Mouse (Mus musculus) hindbrain, embryonic 12.5 days (tissue): ENCODE data around the gene Ulk4. TPM values are rescaled to one million over a fixed set of nuclear protein-coding genes. Genes with fewer than 3 reads are reported as not detected.

Experiments used
- ATAC-seq: fragments of 200-750 bp; cut with Nextera tagmentation; 2 replicates; pipeline ENCODE4 v1.8.0; 2017; ENCODE audit warnings: moderate TSS enrichment; ENCODE audit not compliant: low FRiP score
- H3K27ac ChIP-seq: fragments of 300-500 bp; sonication (generic); 2 replicates; pipeline ENCODE4 v1.5.1; 2016; ENCODE audit warnings: mild to moderate bottlenecking
- H3K27me3 ChIP-seq: fragments of 300-500 bp; sonication (generic); 2 replicates; pipeline ENCODE4 v1.6.1; 2016; ENCODE audit warnings: mild to moderate bottlenecking
- H3K36me3 ChIP-seq: fragments of 300-500 bp; sonication (generic); 2 replicates; pipeline ENCODE4 v1.6.1; 2016; ENCODE audit warnings: mild to moderate bottlenecking
- H3K4me1 ChIP-seq: fragments of 300-500 bp; sonication (generic); 2 replicates; pipeline ENCODE4 v1.6.1; 2016
- H3K4me2 ChIP-seq: fragments of 300-500 bp; sonication (generic); replicated peaks from 2 replicates; pipeline ENCODE4 v1.6.1; 2016; ENCODE audit warnings: mild to moderate bottlenecking
- H3K4me3 ChIP-seq: fragments of 300-500 bp; sonication (generic); 2 replicates; pipeline ENCODE4 v1.5.1; 2016; ENCODE audit warnings: mild to moderate bottlenecking
- H3K9ac ChIP-seq: fragments of 300-500 bp; sonication (generic); 2 replicates; pipeline ENCODE4 v1.6.1; 2016; ENCODE audit warnings: mild to moderate bottlenecking, moderate library complexity
- H3K9me3 ChIP-seq: fragments of 300-500 bp; sonication (generic); replicated peaks from 2 replicates; pipeline ENCODE4 v1.6.1; 2016; ENCODE audit warnings: mild to moderate bottlenecking
- WGBS: fragments of 180-500 bp; shearing (Covaris S2); methylation state at CpG from one replicate; pipeline ENCODE4 v1.1.7; 2016; 5-methylcytosine and 5-hydroxymethylcytosine counted together
- polyA plus RNA-seq: library from polyadenylated mRNA; unstranded; fragments of >200 nt; fragmentation: Nextera tagmentation; extraction: Ambion mirVana; gene quantifications from 2 replicates; pipeline ENCODE4 v1.2.1, GENCODE M21; 2016

Gene Ulk4
- polyA plus RNA-seq, 1 experiment from 2014 or later: 164 TPM

- no peak overlapping the region for H3K27ac ChIP-seq
- H3K36me3 ChIP-seq: no peaks in the 10 kb centered on the region
- H3K27me3 ChIP-seq: no peaks in the 10 kb centered on the region
- no peak overlapping the region for H3K4me2 ChIP-seq
- peaks cover 20% of the 10 kb centered on the region for H3K4me1 ChIP-seq
- H3K9me3 ChIP-seq: no peaks in the 10 kb centered on the region
- H3K9ac ChIP-seq: no peak overlapping the region
- WGBS: 69% methylated on average over 11 of the region's 11 CpGs
- ATAC-seq: no peak
- no peak overlapping the region for H3K4me3 ChIP-seq
Measured at GRCm38 (mm10) chr9:121015810-121016502, 261.0 kb downstream of the Ulk4 start.

GRCm38 (mm10) chr9:121011540-121011939, 265.5 kb downstream of the Ulk4 start:
- H3K4me2 ChIP-seq: no peak overlapping the region
- H3K27me3 ChIP-seq: no peaks in the 10 kb centered on the region
- no peaks in the 10 kb centered on the region for H3K9me3 ChIP-seq
- WGBS: 49% methylated on average over 4 of the region's 4 CpGs
- no peak overlapping the region for H3K4me3 ChIP-seq
- peaks cover 17% of the 10 kb centered on the region for H3K4me1 ChIP-seq
- no peaks in the 10 kb centered on the region for H3K36me3 ChIP-seq
- ATAC-seq: no peak
- no peak overlapping the region for H3K27ac ChIP-seq
- H3K9ac ChIP-seq: no peak overlapping the region

GRCm38 (mm10) chr9:121010544-121010943, 266.5 kb downstream of the Ulk4 start:
- Histone ChIP-seq H3K36me3 (no peaks in the 10 kb centered on the region), H3K27ac (no peak overlapping the region), H3K4me3 (no peak overlapping the region), H3K27me3 (no peaks in the 10 kb centered on the region), H3K4me1 (0 out of 2 replicates have a peak, but pooled peaks cover 10% of the 10 kb centered on the region), H3K9ac (no peak overlapping the region), H3K4me2 (no peak overlapping the region), H3K9me3 (no peaks in the 10 kb centered on the region)
- 48% methylated on average over 3 of the region's 3 CpGs for WGBS
- no peak for ATAC-seq

- 83% methylated on average over 7 of the region's 7 CpGs for WGBS
- H3K4me2 ChIP-seq: no peak overlapping the region
- ATAC-seq: no peak
Measured at GRCm38 (mm10) chr9:121005961-121006360, 271.0 kb downstream of the Ulk4 start.

GRCm38 (mm10) chr9:121001681-121002540, 275.1 kb downstream of the Ulk4 start:
- Histone ChIP-seq H3K4me1 (0 out of 2 replicates have a peak, but pooled peaks cover 5% of the 10 kb centered on the region), H3K27ac (no peak overlapping the region), H3K27me3 (no peaks in the 10 kb centered on the region), H3K4me2 (no peak overlapping the region), H3K9me3 (no peaks in the 10 kb centered on the region), H3K9ac (no peak overlapping the region), H3K4me3 (no peak overlapping the region), H3K36me3 (no peaks in the 10 kb centered on the region)
- ATAC-seq: no peak
- WGBS: 77% methylated on average over 15 of the region's 15 CpGs

More at GRCm38 (mm10) chr9:121005961-121006360, 271.0 kb downstream of the Ulk4 start:
- Histone ChIP-seq H3K4me1 (0 out of 2 replicates have a peak, but pooled peaks cover 2% of the 10 kb centered on the region), H3K27me3 (no peaks in the 10 kb centered on the region), H3K4me3 (no peak overlapping the region), H3K36me3 (no peaks in the 10 kb centered on the region), H3K9me3 (no peaks in the 10 kb centered on the region), H3K9ac (no peak overlapping the region), H3K27ac (no peak overlapping the region)

- no peak overlapping the region for H3K9ac ChIP-seq
- H3K9me3 ChIP-seq: no peaks in the 10 kb centered on the region
- H3K27ac ChIP-seq: no peak overlapping the region
- 72% methylated on average over 7 of the region's 7 CpGs for WGBS
- H3K4me3 ChIP-seq: no peak overlapping the region
- H3K27me3 ChIP-seq: no peaks in the 10 kb centered on the region
- 0 out of 2 replicates have a peak, but pooled peaks cover 5% of the 10 kb centered on the region for H3K4me1 ChIP-seq
- H3K4me2 ChIP-seq: no peak overlapping the region
- ATAC-seq: no peak
- H3K36me3 ChIP-seq: no peaks in the 10 kb centered on the region
Measured at GRCm38 (mm10) chr9:121000641-121001320, 276.2 kb downstream of the Ulk4 start.

- ATAC-seq: no peak
- Histone ChIP-seq H3K4me2 (no peak overlapping the region), H3K36me3 (no peaks in the 10 kb centered on the region), H3K27me3 (no peaks in the 10 kb centered on the region), H3K9me3 (no peaks in the 10 kb centered on the region), H3K4me3 (no peak overlapping the region), H3K27ac (no peak overlapping the region), H3K9ac (no peak overlapping the region), H3K4me1 (peaks cover 20% of the 10 kb centered on the region)
- 81% methylated on average over 11 of the region's 11 CpGs for WGBS
Measured at GRCm38 (mm10) chr9:120998696-120999095, 278.3 kb downstream of the Ulk4 start.

GRCm38 (mm10) chr9:120994223-120995155, 282.5 kb downstream of the Ulk4 start:
- Histone ChIP-seq H3K4me3 (no peak overlapping the region), H3K4me1 (peaks cover 38% of the 10 kb centered on the region), H3K27me3 (no peaks in the 10 kb centered on the region), H3K36me3 (no peaks in the 10 kb centered on the region), H3K27ac (no peak overlapping the region), H3K9ac (no peak overlapping the region), H3K4me2 (no peak overlapping the region), H3K9me3 (no peaks in the 10 kb centered on the region)
- WGBS: 71% methylated on average over 15 of the region's 15 CpGs
- ATAC-seq: no peak

- 0 out of 2 replicates have a peak, but pooled peaks have one; percentile 41 for ATAC-seq
- H3K36me3 ChIP-seq: no peaks in the 10 kb centered on the region
- peak overlapping the region; percentile 49; the same call in 1 of the 2 replicates for H3K27ac ChIP-seq
- no peaks in the 10 kb centered on the region for H3K27me3 ChIP-seq
- 44% methylated on average over 10 of the region's 10 CpGs for WGBS
- peaks cover 39% of the 10 kb centered on the region for H3K4me1 ChIP-seq
- H3K4me3 ChIP-seq: no peak overlapping the region
- H3K4me2 ChIP-seq: no peak overlapping the region
- no peaks in the 10 kb centered on the region for H3K9me3 ChIP-seq
- H3K9ac ChIP-seq: no peak overlapping the region
Measured at GRCm38 (mm10) chr9:120993004-120993403, 284.0 kb downstream of the Ulk4 start.

- no peaks in the 10 kb centered on the region for H3K9me3 ChIP-seq
- no peaks in the 10 kb centered on the region for H3K36me3 ChIP-seq
- 77% methylated on average over 2 of the region's 2 CpGs for WGBS
- ATAC-seq: no peak
- no peak overlapping the region for H3K27ac ChIP-seq
- no peak overlapping the region for H3K9ac ChIP-seq
- H3K27me3 ChIP-seq: no peaks in the 10 kb centered on the region
- H3K4me2 ChIP-seq: no peak overlapping the region
- no peak overlapping the region for H3K4me3 ChIP-seq
- peaks cover 47% of the 10 kb centered on the region for H3K4me1 ChIP-seq
Measured at GRCm38 (mm10) chr9:120991801-120992200, 285.2 kb downstream of the Ulk4 start.
